Mouse (Mus musculus): ENCODE results near the gene Mphosph6. TPM values are rescaled to one million over a fixed set of nuclear protein-coding genes. Genes with fewer than 3 reads are reported as not detected.

Gene Mphosph6
- total RNA-seq, 2 experiments from 2014 or later = 4.5 to 4.6 TPM

DNA sequence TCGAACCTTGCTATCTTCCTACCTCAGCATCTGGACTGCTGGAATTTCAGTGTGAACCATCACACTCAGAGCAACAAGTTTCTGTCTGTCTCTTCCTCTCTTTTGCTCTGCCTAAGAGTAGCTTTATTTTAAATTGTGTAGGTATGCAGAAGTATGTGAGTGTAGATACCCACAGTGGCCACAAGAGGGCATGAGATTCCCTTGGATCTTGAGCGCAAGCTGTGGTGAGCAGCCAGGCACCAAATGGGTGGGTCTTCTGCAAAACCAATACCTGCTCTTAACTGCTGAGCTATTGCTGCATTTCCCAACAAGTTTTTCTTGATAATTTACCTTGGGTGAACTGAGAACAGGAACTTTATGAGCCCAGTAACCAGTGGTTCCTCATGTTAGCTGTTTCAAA, 29.6 kb downstream of the Mphosph6 start:
- intact Hi-C loops (cut with DNase I) = loop anchor here (2.0 kb wide), 1 partner anchor 93 kb away; no protein-coding TSS in a partner anchor
- no peak for DNase-seq

DNA sequence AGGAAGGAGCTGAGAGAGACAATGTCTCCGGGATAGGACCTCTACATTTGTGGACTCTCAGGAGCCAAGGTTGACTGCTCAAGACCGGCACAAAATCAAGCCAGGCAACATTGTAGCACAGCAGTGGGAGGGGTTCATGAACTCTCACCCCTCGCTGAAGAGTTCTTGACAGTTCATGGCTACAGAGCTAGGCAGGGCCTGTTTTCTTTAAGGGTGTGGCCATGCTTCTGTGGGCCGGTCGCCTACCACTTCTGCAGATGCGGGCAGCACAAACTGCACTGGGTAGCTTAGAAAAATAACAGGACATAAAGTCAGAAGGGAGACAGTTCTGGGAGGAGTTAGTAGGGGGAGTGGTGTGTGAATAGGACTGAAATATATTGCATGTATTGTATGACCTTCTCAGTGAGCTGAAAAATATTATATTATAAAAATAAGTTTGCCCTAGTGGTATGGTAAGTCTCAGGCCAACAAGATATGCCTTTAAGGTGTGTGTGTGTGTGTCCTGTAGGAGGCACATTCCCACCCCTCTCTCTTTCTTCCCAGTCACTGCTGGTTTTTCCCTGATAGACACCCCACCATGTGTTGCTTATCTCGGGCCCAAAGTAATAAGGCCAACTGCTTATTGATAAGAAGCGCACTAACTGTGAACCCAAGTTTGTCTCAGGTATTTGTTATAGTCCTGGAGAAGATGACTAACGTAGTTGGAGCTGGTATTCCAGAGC, 30.5 kb downstream of the Mphosph6 start:
- intact Hi-C loops (cut with DNase I) = no loop called here
- DNase-seq = no peak

DNA sequence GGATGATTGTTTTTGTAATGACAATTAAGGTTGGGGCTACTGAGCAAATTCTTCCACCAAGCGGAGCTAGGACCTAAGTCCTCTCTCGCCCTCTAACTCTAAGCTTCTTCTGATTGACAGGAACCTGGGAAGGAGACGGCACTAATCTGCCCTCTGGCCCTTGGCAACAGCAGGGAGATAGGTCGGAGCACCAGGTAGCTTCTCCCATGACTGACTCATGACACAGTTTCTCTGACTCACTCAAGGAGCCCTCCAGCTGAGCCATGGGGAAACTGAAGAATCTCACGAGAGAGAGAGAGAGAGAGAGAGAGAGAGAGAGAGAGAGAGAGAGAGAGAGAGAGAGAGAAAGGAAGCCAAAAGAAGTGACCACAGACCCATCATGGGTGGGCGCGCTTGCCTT, 32.8 kb downstream of the Mphosph6 start:
- intact Hi-C loops (cut with DNase I) = no loop called here
- no peak for DNase-seq

DNA sequence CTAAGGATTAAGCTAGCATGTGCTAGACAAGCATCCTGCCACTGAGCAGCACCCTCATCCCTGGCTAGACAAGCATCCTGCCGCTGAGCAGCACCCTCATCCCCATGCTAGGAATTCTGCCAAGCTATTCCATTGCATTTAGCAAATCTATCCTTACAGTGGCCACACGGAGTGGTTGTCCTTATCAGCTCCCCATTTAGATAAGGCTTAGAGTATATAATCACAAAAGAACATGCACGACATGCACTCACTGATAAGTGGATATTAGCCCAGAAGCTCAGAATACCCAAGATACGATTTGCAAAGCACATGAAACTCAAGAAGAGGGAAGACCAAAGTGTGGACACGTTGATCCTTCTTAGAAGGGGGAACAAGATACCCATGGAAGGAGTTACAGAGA, 35.8 kb downstream of the Mphosph6 start:
- intact Hi-C loops (cut with DNase I) = no loop called here

DNA sequence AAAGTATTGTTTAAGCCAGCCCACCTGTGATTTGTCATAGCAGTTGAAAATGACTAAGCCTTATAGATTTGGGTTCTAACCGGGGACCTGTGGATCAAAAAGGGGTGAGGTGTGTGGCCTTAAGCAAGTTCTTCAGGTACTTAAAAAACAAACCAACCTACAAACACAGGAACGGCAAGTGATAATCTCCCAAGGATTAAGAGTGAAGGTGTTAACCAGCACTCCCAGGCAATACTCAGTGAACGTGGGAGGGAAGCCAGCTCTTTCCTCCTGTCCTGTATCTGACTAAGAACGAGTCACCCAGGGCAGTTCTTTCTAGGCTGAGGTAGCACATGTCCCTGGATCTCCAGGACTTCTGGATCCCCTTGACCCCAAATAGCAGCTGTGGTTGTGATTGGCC, 37.1 kb downstream of the Mphosph6 start:
- intact Hi-C loops (cut with DNase I) = no loop called here

More for the DNA sequence above, 35.8 kb downstream of the Mphosph6 start:
- no peak for DNase-seq

DNA sequence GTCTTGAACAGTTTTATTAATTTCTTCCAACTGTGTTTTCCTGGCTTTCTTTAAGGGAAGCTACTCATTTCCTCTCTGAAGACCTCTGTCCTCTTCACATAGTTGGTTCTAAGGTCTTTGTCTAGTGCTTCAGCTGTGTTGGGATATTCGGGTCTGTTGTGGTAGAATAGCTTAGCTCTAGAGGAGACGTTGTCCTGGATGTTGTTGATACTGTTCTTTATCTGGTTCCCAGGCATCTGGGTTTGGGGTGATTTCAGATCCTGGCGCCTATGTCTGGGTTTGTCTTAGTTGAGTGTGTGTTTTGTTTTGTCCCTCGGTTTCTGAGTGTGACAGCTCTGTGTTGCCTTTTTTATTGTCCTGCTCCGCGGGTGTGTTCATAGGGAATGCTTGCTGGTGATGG, 39.0 kb downstream of the Mphosph6 start:
- DNase-seq = no peak
- intact Hi-C loops (cut with DNase I) = no loop called here

More for the DNA sequence above, 37.1 kb downstream of the Mphosph6 start:
- DNase-seq = no peak

DNA sequence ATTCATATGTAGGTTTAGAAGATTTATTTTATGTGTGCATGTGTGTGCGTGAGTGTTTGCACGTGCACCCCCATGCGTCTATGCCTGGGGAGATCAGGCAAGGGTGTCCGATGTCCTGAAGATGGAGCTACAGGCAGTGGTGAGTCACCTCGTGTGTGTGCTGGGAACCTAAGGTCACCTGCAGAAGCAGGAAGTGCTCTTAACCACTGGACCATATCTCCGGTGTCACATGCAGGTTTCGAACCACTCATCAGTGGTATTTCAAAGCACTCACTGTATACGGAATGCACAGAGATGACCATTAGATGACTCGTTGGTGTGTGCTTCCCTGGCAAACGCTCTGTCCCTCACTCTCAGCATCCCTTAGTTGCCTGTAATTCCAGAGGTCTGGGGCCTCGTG, 43.8 kb downstream of the Mphosph6 start:
- no peak for DNase-seq
- intact Hi-C loops (cut with DNase I) = no loop called here

DNA sequence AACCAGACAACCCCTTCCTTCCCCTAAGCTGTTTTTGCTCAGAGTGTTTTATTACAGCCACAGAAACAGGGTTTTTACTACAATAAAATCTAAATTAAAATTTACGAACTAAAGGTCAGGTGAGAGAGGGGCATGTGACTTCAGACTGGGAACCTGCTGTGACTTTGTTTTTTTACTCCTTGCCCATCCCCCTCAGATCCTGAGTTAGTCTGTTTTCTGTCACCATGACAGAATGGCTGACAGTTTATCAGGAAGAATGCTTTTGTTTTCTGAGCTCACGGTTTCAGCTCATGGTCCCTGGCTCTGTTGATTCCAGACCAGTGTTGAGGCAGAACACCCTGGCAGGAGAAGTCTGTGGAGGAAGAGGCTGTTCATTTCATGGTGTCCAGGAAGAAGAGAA, 52.3 kb downstream of the Mphosph6 start:
- intact Hi-C loops (cut with DNase I) = no loop called here
- no peak for DNase-seq

DNA sequence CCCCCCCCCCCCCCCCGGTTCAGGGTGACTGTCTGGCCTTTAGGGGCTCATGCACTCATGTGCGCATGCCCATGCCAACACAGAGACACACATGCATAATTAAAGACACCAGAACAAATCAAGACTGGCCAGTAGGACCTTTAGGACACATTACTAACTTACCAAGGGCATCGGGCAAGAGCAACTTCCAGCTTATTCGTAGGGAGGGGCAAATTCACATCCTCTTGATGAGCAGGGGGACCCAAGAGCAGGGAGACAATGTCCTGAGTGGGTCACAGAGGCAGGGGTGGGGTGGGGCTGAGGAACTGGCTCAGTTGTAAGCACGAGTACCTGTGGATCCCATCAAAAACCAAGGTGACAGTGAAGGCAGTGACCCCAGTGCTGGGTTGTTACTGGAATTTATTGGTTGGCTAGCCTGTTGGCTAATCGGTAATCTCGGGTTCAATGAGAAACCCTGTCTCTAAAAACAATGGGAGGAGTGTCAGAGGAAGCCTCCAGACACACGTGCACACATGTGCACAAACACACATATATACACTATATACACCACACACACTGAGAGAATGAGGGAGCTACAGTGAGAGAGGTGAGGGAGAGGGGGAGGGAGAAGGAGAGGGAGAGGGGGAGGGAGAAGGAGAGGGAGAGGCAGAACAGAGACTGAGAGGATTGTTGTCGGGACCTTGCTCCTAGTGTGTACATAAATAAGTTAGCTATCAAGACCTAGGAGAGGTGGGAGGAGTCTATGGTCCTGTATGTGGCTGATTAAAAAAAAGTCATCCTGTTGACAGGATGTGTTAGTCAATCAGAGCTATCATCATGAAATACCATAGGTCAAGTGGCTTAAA, 53.6 kb downstream of the Mphosph6 start:
- intact Hi-C loops (cut with DNase I) = no loop called here
- DNase-seq = no peak

DNA sequence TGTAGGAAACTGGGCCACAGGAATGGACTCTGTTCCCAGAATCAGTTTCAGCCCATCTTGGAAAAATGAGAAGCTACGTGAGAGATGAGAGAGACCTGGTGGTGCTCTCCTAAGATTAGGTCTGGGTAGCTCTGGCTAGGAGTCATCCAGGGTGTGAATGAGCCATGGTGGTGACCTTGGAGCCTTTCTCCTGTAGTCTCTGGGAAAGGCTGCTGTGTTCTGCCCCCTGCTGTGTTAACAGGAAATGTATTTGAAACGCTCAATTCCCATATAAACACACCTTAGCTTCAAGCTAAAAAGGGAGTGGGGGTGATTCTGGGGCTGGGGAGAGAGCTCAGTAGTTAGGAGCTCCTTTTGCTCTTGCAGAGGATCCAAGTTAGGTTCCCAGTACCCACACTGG, 54.3 kb downstream of the Mphosph6 start:
- intact Hi-C loops (cut with DNase I) = no loop called here
- DNase-seq = no peak

DNA sequence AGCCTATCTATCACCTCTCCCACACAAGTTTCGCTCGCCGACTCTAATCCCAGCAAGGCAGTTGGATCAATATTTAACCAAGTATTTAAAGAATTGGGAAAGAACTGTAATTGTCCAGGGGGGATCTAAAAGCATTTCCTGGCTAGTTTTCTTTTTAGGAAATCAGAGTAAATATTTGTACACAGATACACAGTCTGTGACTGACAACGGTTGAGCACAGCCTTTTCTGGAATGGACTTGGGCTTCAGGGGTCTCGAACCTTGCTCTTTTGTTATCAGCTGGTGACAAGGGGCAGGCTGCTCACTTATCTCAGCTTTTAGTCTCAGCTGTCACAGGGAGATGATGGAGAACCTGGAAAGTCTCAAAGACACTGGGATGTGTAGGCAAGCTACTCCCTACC, 55.1 kb downstream of the Mphosph6 start:
- intact Hi-C loops (cut with DNase I) = no loop called here

DNA sequence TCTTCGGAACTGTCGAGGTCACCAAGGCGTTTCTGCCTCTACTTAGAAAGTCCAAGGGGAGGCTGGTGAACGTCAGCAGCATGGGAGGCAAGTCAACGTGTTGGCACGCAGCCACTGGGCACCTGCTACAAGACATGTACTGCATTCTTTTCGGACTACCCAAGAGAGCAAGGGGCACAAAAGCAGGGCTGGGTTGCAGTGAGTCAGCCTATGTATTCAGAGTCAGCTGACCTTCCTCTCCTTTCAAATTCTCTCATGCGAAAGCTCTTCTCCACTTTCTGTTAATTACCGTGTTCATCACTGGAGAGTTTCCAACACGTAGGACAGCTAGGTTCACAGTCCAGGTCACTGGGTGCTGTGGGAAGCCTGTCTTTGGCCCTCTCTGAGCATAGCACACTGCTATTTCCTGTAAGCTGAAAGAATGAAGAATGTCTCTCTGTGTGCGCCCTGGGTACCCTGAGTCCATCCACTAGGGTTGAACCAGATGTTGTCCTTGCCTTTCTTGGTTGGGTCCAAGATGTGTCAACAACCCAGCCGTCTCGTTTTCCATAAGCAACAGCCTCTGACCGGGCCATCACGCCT, 59.2 kb downstream of the Mphosph6 start:
- no peak for DNase-seq
- intact Hi-C loops (cut with DNase I) = no loop called here

More for the DNA sequence above, 55.1 kb downstream of the Mphosph6 start:
- no peak for DNase-seq

Other genes starting within 250 kb of the Mphosph6 start
- gene Sdr42e1, start 128.3 kb downstream of the Mphosph6 start, total RNA-seq (2021) = under 1 TPM; 0.33 to 0.37 TPM
- not detected for gene Hsd17b2, start 100.0 kb downstream of the Mphosph6 start, total RNA-seq (2021)

Measured in gastrocnemius, postnatal 36 days (tissue).